Mouse (Mus musculus) midbrain, embryonic 11.5 days (tissue): ENCODE measurements around the gene Ube2i. TPM values are rescaled to one million over a fixed set of nuclear protein-coding genes. Genes with fewer than 3 reads are reported as not detected.
"Not testable (repeated sequence)": the region's sequence is repeated elsewhere in the genome, so short reads cannot be mapped to it uniquely, and the experiment has no call there.

Source experiments
- ATAC-seq: fragments of 200-750 bp; cut with Nextera tagmentation; 2 replicates; pipeline ENCODE4 v1.8.0; 2017; ENCODE audit warnings: moderate TSS enrichment, moderate library complexity; ENCODE audit not compliant: low FRiP score
- DNase-seq: peaks from one replicate; pipeline ENCODE4 v3.0.0; 2015; ENCODE audit warnings: low spot score; ENCODE audit errors: missing footprints
- H3K27ac ChIP-seq: fragments of 300-500 bp; sonication (generic); 2 replicates; pipeline ENCODE4 v1.5.1; 2014; ENCODE audit warnings: low read depth, low read length
- H3K27me3 ChIP-seq: fragments of 300-500 bp; sonication (generic); 2 replicates; pipeline ENCODE4 v1.6.1; 2014; ENCODE audit warnings: mild to moderate bottlenecking, low read length, moderate library complexity, mixed read lengths; ENCODE audit not compliant: control insufficient read depth, insufficient read depth
- H3K36me3 ChIP-seq: fragments of 300-500 bp; sonication (generic); 2 replicates; pipeline ENCODE4 v1.6.1; 2014; ENCODE audit warnings: mild to moderate bottlenecking, low read length, moderate library complexity, mixed read lengths; ENCODE audit not compliant: control insufficient read depth, insufficient read depth
- H3K4me1 ChIP-seq: fragments of 300-500 bp; sonication (generic); 2 replicates; pipeline ENCODE4 v1.6.1; 2014; ENCODE audit warnings: low read length; ENCODE audit not compliant: control insufficient read depth, insufficient read depth
- H3K4me2 ChIP-seq: fragments of 300-500 bp; sonication (generic); 2 replicates; pipeline ENCODE4 v1.6.1; 2014; ENCODE audit warnings: mild to moderate bottlenecking, moderate library complexity
- H3K4me3 ChIP-seq: fragments of 300-500 bp; sonication (generic); 2 replicates; pipeline ENCODE4 v1.5.1; 2014; ENCODE audit warnings: low read depth, low read length
- H3K9ac ChIP-seq: fragments of 300-500 bp; sonication (generic); 2 replicates; pipeline ENCODE4 v1.6.1; 2014; ENCODE audit warnings: low read length
- H3K9me3 ChIP-seq: fragments of 300-500 bp; sonication (generic); 2 replicates; pipeline ENCODE4 v1.6.1; 2016; ENCODE audit warnings: low read length; ENCODE audit not compliant: control insufficient read depth
- WGBS: fragments of 180-500 bp; shearing (Covaris S2); extraction: QIAGEN DNeasy Blood & Tissue Kit; methylation state at CpG from one replicate; pipeline ENCODE4 v1.1.7; 2014; 5-methylcytosine and 5-hydroxymethylcytosine counted together
- polyA plus RNA-seq: library from polyadenylated mRNA; unstranded; fragments of >200 nt; fragmentation: Nextera tagmentation; extraction: Ambion mirVana; gene quantifications from 2 replicates; pipeline ENCODE4 v1.2.1, GENCODE M21; 2014

Ube2i gene
- polyA plus RNA-seq, 1 experiment from 2014 or later: 877 TPM

GRCm38 (mm10) chr17:25224586-25225222, 49.7 kb downstream of the Ube2i start:
- H3K36me3 ChIP-seq: no peaks in the 10 kb centered on the region
- H3K27ac ChIP-seq: no peak overlapping the region
- no peaks in the 10 kb centered on the region for H3K9me3 ChIP-seq
- no peak overlapping the region for H3K4me3 ChIP-seq
- no peak for ATAC-seq
- H3K27me3 ChIP-seq: no peaks in the 10 kb centered on the region
- 94% methylated on average over 7 of the region's 7 CpGs for WGBS
- no peak for DNase-seq
- no peak overlapping the region for H3K9ac ChIP-seq
- H3K4me2 ChIP-seq: no peak overlapping the region
- H3K4me1 ChIP-seq: peaks cover 3% of the 10 kb centered on the region

- Histone ChIP-seq H3K4me1 (peaks cover 3% of the 10 kb centered on the region), H3K4me2 (no peak overlapping the region; the same call in 1 of the 2 replicates), H3K36me3 (no peaks in the 10 kb centered on the region), H3K27ac (no peak overlapping the region), H3K27me3 (no peaks in the 10 kb centered on the region), H3K9me3 (no peaks in the 10 kb centered on the region), H3K9ac (no peak overlapping the region), H3K4me3 (peak overlapping the region; percentile 8; the same call in 1 of the 2 replicates)
- WGBS: 43% methylated on average over 6 of the region's 6 CpGs
- ATAC-seq: no peak
- DNase-seq: no peak
These were observed 51.3 kb downstream of the Ube2i start for GRCm38 (mm10) chr17:25222951-25223601.

- Histone ChIP-seq H3K4me3 (peak overlapping the region; percentile 8; the same call in 1 of the 2 replicates), H3K4me2 (peak overlapping the region; percentile 60)
- DNase-seq, H3K36me3 ChIP-seq, H3K4me1 ChIP-seq, H3K27me3 ChIP-seq, H3K9me3 ChIP-seq, H3K9ac ChIP-seq, H3K27ac ChIP-seq: not testable (repeated sequence)
- peak; percentile 87 for ATAC-seq
- 11% methylated on average over 14 of the region's 28 CpGs for WGBS
These were observed 51.9 kb downstream of the Ube2i start for GRCm38 (mm10) chr17:25222504-25222940.

GRCm38 (mm10) chr17:25221821-25222503, 52.5 kb downstream of the Ube2i start:
- H3K36me3 ChIP-seq: no peaks in the 10 kb centered on the region
- H3K4me3 ChIP-seq: peak overlapping the region; percentile 30
- H3K27me3 ChIP-seq: no peaks in the 10 kb centered on the region
- H3K9ac ChIP-seq: peak overlapping the region; percentile 54
- WGBS: 1% methylated on average over 18 of the region's 30 CpGs
- peak; percentile 89 for DNase-seq
- H3K4me2 ChIP-seq: peak overlapping the region; percentile 60
- H3K4me1 ChIP-seq: peaks cover 3% of the 10 kb centered on the region
- no peaks in the 10 kb centered on the region for H3K9me3 ChIP-seq
- no peak overlapping the region for H3K27ac ChIP-seq
- peak; percentile 85 for ATAC-seq

GRCm38 (mm10) chr17:25220746-25221145, 53.7 kb downstream of the Ube2i start:
- H3K4me3 ChIP-seq: no peak overlapping the region
- 88% methylated on average over 1 of the region's 1 CpGs for WGBS
- no peaks in the 10 kb centered on the region for H3K27me3 ChIP-seq
- no peak for DNase-seq
- no peak for ATAC-seq
- no peak overlapping the region for H3K9ac ChIP-seq
- H3K36me3 ChIP-seq: no peaks in the 10 kb centered on the region
- H3K27ac ChIP-seq: no peak overlapping the region
- H3K4me1 ChIP-seq: peaks cover 3% of the 10 kb centered on the region
- H3K4me2 ChIP-seq: no peak overlapping the region
- no peaks in the 10 kb centered on the region for H3K9me3 ChIP-seq

- no peak for DNase-seq
- Histone ChIP-seq H3K36me3 (no peaks in the 10 kb centered on the region), H3K4me2 (no peak overlapping the region), H3K9ac (no peak overlapping the region), H3K27me3 (no peaks in the 10 kb centered on the region), H3K4me3 (no peak overlapping the region), H3K27ac (no peak overlapping the region), H3K9me3 (no peaks in the 10 kb centered on the region), H3K4me1 (peaks cover 3% of the 10 kb centered on the region)
- 93% methylated on average over 15 of the region's 15 CpGs for WGBS
- no peak for ATAC-seq
These were observed 54.7 kb downstream of the Ube2i start for GRCm38 (mm10) chr17:25219492-25220295.

GRCm38 (mm10) chr17:25218967-25219366, 55.5 kb downstream of the Ube2i start:
- Histone ChIP-seq H3K4me2 (no peak overlapping the region), H3K27ac (no peak overlapping the region), H3K27me3 (no peaks in the 10 kb centered on the region), H3K9me3 (no peaks in the 10 kb centered on the region), H3K4me1 (peaks cover 3% of the 10 kb centered on the region), H3K9ac (no peak overlapping the region), H3K36me3 (no peaks in the 10 kb centered on the region), H3K4me3 (no peak overlapping the region)
- no peak for ATAC-seq
- WGBS: 91% methylated on average over 9 of the region's 9 CpGs
- no peak for DNase-seq

GRCm38 (mm10) chr17:25215431-25215830, 59.0 kb downstream of the Ube2i start:
- Histone ChIP-seq H3K9me3 (no peaks in the 10 kb centered on the region), H3K36me3 (peaks cover 6% of the 10 kb centered on the region; the same call in 1 of the 2 replicates), H3K4me1 (no peaks in the 10 kb centered on the region), H3K9ac (no peak overlapping the region), H3K27ac (no peak overlapping the region), H3K4me2 (no peak overlapping the region), H3K27me3 (no peaks in the 10 kb centered on the region), H3K4me3 (no peak overlapping the region)
- DNase-seq (no peak), ATAC-seq (no peak)
- 92% methylated on average over 3 of the region's 3 CpGs for WGBS
